Mouse (Mus musculus) layer of hippocampus, adult 2 months (tissue): ENCODE data around the gene Alkbh7. TPM values are rescaled to one million over a fixed set of nuclear protein-coding genes. Genes with fewer than 3 reads are reported as not detected.

Experiments used
- DNase-seq, 2 experiments: peaks; one replicate each; pipeline ENCODE4 v3.0.0; 2022; ENCODE audit warnings: low spot score in 2 of 2
- H3K27ac ChIP-seq: fragments of 200-600 bp; 2 replicates; pipeline ENCODE4 v1.8.1; 2022
- H3K4me3 ChIP-seq: fragments of 200-600 bp; 2 replicates; pipeline ENCODE4 v1.8.1; 2022; ENCODE audit warnings: mild to moderate bottlenecking
- CTCF ChIP-seq: fragments of 200-600 bp; conservative IDR thresholded peaks from 2 replicates; pipeline ENCODE4 v1.8.1; 2022; ENCODE audit warnings: antibody characterized with exemption, mild to moderate bottlenecking, moderate library complexity
- total RNA-seq, 2 experiments: library from RNA; stranded (reverse); gene quantifications; 2 replicates each; pipeline ENCODE4 v1.2.3; 2021

Gene Alkbh7
- total RNA-seq, 2 experiments from 2014 or later, result 23.9 to 24.0 TPM

DNA sequence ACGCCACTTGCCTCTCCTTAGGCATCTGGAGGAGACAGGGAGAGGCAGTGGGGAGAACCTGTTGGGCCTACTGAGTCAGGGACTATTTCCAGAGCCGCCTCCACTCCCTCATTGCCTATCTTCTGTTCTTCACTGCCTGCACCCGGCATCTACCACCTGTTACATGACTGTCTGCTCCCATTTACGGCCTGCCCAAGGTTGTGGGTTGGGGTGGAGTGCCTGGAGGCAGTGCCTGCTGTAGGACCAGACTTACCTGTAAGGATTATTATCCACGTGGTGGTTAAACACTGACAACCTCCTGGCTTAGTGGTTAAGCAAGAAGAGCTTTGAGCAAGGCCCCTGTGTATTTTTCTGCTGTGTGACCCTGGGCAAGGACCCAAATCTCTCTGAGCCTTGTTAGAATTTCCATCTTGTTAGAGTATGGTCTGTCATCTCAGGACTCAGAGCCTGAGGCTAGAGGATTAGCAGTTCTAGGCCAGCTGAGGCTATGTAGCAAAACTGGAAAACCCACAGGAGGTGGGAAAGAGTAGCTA lies 22.4 kb upstream of the Alkbh7 start:
- Histone ChIP-seq H3K4me3 (no peak overlapping the region), H3K27ac (no peak overlapping the region)
- DNase-seq, result no peak
- no peak for TF ChIP-seq CTCF

GRCm38 (mm10) chr17:56975391-56975790 lies 21.7 kb upstream of the Alkbh7 start:
- Histone ChIP-seq H3K4me3 (no peak overlapping the region), H3K27ac (no peak overlapping the region)
- TF ChIP-seq CTCF, result no peak
- DNase-seq, result no peak

- no peak overlapping the region for H3K27ac ChIP-seq
- no peak for TF ChIP-seq CTCF
- H3K4me3 ChIP-seq, result no peak overlapping the region
- DNase-seq, result no peak
Measured at GRCm38 (mm10) chr17:56976531-56977390, 20.4 kb upstream of the Alkbh7 start.

GRCm38 (mm10) chr17:56979524-56979923 lies 17.6 kb upstream of the Alkbh7 start:
- H3K27ac ChIP-seq, result no peak overlapping the region
- H3K4me3 ChIP-seq, result no peak overlapping the region
- no peak for DNase-seq
- TF ChIP-seq CTCF, result no peak

DNA sequence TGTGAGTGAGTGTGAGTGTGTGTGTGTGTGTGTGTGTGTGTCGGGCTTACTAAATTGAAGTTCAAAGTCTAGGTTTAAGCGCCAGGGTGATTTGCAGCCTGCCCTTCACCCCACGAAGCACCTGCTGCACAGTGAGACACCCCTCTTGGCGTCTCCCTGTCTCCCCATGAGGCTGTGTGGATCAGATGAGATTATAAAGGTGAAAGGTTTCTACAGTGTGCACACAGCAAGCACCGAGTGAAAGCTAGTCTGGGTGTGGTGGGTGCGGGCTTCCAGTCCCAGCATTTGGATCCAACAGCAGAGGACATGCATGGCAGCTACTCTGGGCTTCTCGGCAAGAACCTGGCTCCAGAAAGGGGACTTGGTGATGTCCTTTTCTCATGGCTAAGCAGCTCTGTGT lies 16.1 kb upstream of the Alkbh7 start:
- no peak overlapping the region for H3K4me3 ChIP-seq
- no peak overlapping the region for H3K27ac ChIP-seq
- no peak for TF ChIP-seq CTCF
- DNase-seq, result no peak

DNA sequence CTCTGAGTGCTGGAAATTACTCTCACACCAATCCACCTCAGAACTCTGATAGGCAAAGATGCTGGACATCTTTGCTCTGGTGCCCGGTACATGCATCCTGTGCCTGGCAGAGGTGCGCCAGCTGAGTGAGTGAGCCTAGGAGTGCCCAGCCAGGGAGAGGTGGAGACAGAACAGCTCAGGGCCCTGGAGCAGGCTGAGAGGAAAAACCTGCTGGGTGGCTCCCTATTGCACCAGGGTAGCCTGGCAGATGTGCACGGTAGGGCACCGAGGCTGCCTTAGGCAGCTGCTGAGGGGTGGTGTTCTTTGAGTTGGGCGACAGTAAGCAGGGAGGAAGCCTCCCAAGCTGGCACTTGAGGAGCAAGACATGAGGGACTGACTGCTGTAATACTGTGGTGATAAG lies 15.1 kb upstream of the Alkbh7 start, which contains the start of gene Acer1:
Gene Acer1 (minus strand): TSS at position 114 of the 400 bp plus-strand sequence.
- no peak within 1 kb of the TSS for H3K27ac ChIP-seq
- TF ChIP-seq CTCF, result no peak
- no peak within 1 kb of the TSS for H3K4me3 ChIP-seq
- no peak for DNase-seq

DNA sequence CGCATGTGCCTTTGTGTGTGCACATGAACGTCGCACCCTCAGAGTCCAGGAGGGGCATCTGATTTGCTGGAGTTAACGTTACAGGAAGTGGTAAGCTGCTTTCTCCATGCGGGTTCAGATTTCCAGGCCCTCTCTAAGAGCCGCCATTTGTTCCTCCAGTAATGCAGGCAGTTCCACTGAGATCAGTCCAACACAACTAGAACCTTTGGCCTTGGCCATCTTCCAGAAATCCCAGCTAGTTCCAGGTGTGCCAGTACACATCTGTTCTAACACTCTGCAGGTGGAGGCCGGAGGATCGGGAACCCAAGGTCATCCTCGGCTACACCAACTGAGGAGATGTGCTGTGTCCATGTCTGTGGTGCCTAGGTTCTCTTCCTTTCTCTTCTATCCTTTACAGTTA lies 12.3 kb upstream of the Alkbh7 start:
- no peak for DNase-seq
- TF ChIP-seq CTCF, result no peak
- H3K27ac ChIP-seq, result no peak overlapping the region
- H3K4me3 ChIP-seq, result no peak overlapping the region

DNA sequence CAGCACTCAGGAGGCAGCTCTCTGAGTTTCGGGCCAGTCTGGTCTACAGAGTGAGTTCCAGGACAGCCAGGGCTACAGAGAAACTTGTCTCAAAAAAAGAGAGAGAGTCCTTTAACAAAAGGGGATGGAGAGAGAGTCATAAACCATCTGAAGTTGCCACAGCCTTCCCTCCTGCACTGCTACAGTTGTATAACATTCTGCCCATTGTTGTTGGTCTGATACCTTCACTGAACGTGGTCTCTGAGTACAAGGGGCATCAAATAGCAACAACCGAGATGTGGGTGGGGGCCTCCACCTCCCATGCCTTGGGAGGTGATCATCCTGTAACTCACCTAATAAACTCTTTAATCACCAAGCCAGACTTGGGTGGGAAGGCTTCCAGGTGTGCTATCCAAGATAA lies 11.5 kb upstream of the Alkbh7 start:
- DNase-seq, result no peak
- H3K27ac ChIP-seq, result no peak overlapping the region
- no peak for TF ChIP-seq CTCF
- H3K4me3 ChIP-seq, result no peak overlapping the region

DNA sequence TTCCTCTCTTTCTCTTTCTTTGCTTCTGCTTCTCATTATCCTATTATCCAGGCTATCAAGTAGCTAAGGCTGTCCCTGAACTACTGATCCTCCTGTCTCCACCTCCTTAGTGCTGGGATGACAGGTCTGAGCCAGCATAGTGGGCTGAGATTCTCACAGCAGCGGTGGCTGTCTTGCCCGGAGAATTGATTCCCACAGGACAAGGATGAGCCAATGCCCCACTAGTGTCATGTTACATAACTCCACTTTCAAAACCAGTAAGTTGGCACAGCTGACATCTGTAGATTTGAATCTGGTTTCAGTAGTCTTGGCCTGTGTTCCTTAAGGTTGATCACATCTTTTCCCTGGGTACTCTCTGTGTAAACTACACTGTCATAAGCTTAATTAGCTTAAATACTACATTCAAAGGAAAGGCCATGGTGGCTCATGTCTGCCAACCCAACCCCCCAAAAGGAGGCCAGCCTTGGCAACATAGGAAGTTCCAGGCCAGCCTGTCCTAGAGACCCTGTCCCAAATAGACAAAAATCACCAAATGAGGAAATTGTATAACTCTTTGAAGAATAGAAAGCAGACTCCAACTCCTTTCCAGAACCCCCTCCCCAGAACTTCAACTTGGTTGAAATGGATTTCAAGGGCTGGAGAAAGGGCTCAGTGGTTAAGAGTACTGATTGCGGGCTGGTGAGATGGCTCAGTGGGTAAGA lies 10.9 kb upstream of the Alkbh7 start:
- Histone ChIP-seq H3K27ac (no peak overlapping the region), H3K4me3 (no peak overlapping the region)
- no peak for DNase-seq
- TF ChIP-seq CTCF, result no peak

- no peak for DNase-seq
- Histone ChIP-seq H3K4me3 (no peak overlapping the region), H3K27ac (no peak overlapping the region)
- peak; percentile 34; the same call in 1 of the 2 replicates for TF ChIP-seq CTCF
Measured at GRCm38 (mm10) chr17:56988441-56988840, 8.7 kb upstream of the Alkbh7 start.

DNA sequence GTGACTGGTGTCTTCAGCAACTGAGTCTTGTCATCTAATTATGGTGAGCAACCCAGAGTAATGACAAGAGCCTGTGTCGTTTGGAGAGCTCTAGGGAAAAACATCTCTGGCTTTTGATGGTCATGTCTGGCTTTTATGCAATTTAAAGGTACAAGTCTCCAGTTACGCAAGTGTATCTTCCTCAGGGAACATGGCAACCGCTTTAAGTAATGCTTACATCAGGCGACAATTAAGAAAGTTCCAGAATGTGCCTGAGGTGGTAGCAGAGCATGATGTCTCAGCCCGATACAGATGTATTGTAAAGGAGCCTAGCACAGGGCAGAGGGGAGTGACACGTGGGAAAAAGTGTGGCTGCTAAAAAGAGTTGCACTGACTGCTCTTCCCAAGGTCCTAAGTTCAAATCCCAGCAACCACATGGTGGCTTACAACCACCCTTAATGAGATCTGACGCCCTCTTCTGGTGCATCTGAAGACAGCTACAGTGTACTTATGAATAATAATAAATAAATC lies 8.2 kb upstream of the Alkbh7 start:
- peak overlapping the region; percentile 60 for H3K4me3 ChIP-seq
- no peak overlapping the region for H3K27ac ChIP-seq

GRCm38 (mm10) chr17:56989467-56990114 lies 7.5 kb upstream of the Alkbh7 start:
- H3K27ac ChIP-seq, result peak overlapping the region; percentile 93
- no peak; the same call in 1 of the 2 replicates for TF ChIP-seq CTCF
- peak; percentile 72 to 85 for DNase-seq
- H3K4me3 ChIP-seq, result peak overlapping the region; percentile 60

More for the DNA sequence above, 8.2 kb upstream of the Alkbh7 start:
- TF ChIP-seq CTCF, result peak; percentile 59
- no peak for DNase-seq
